Mouse (Mus musculus): ENCODE results near the gene Tmem160.

DNA sequence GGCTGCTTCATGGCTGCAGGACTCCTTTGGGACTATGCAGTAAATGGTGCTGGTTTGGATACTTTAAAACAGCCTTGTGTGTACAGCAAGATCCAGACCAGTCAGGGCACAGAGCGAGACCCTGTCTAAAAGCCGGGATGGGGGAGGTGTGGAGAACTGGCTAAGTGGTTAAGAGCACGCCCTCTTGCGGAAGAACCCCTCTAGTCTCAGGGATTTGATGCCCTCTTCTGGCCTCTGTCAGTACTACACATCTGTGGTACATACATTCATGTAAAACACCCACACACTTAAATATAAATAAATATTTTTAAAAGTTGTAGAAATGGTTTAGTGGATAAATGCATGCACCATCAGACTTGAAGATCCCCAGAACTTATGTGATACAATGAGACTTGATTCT, 14.0 kb downstream of the Tmem160 start:
- TF ChIP-seq POLR2A (IDR thresholded peaks at IDR 0.05; ENCODE audit: insufficient read depth, low read length): no peak
- peak; percentile 85 for TF ChIP-seq CTCF (IDR thresholded peaks at IDR 0.05; ENCODE audit: low read depth, low read length)
